Comparison of ENCODE assay signal across 16 mouse cellular contexts in the genomic region with DNA sequence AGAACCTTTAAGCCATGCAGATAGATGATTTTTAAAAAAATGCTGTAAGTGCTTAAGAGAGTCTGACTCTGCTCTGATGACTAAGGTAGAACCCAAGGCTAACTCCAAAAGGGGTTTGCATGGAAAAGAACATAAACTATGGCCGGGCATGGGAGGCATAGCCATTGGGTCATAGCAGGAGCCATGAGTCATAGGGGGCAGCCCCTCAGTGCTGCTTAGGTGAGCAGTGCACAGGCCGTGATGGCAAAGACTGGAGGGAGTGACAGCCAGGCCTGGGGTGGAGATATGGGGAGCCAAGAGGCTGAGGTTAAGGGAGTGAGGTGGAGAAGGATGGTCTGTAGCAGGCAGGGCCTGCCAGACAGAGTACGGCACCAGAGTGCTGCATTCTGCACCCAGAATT. TPM values are rescaled to one million over a fixed set of nuclear protein-coding genes. Genes with fewer than 3 reads are reported as not detected.
"Had no signal": no experiment of that assay in that cellular context is flagged by ENCODE, and none has a peak within 500 bp of the region (broad histone marks: within the 10 kb centered on the region; RNA-seq: fewer than 3 reads in every experiment).

No protein-coding gene starts in this region.

- H3K9me3 ChIP-seq: midbrain, embryonic 10.5 days; midbrain, embryonic 12.5 days; midbrain, embryonic 15.5 days; neural tube, embryonic 13.5 days; neural tube, embryonic 15.5 days; stomach, embryonic 15.5 days had no signal

- H3K36me3 ChIP-seq: midbrain, embryonic 10.5 days; midbrain, embryonic 12.5 days; midbrain, embryonic 15.5 days; neural tube, embryonic 13.5 days; neural tube, embryonic 15.5 days; stomach, embryonic 15.5 days had no signal

- ATAC-seq: midbrain, embryonic 15.5 days had no signal

- H3K4me3 ChIP-seq: midbrain, embryonic 10.5 days; midbrain, embryonic 12.5 days; midbrain, embryonic 15.5 days; myocyte; neural tube, embryonic 13.5 days; neural tube, embryonic 15.5 days; stomach, embryonic 15.5 days had no signal

- H3K27ac ChIP-seq: midbrain, embryonic 10.5 days; midbrain, embryonic 12.5 days; midbrain, embryonic 15.5 days; neural tube, embryonic 13.5 days; neural tube, embryonic 15.5 days; stomach, embryonic 15.5 days; stomach, postnatal 0 days had no signal

- DNase-seq: right cerebral cortex, adult 18-20 months; right cerebral cortex, postnatal 14 days had no signal

- H3K9ac ChIP-seq: lung, embryonic 14.5 days; midbrain, embryonic 12.5 days; midbrain, embryonic 15.5 days; neural tube, embryonic 13.5 days; neural tube, embryonic 15.5 days; stomach, embryonic 15.5 days had no signal

- H3K4me2 ChIP-seq: lung, embryonic 14.5 days; midbrain, embryonic 12.5 days; midbrain, embryonic 15.5 days; neural tube, embryonic 13.5 days; neural tube, embryonic 15.5 days; stomach, embryonic 15.5 days had no signal

- H3K27me3 ChIP-seq: midbrain, embryonic 12.5 days; midbrain, embryonic 15.5 days; neural tube, embryonic 13.5 days; stomach, embryonic 15.5 days had no signal

RNA-seq across cellular contexts. Expression of gene Sgk2, which starts 18.0 kb away (rescaled TPM):
- total RNA-seq: megakaryocyte, adult 5-6 weeks; megakaryocyte-erythroid progenitor cell, adult 5-6 weeks had no signal
- polyA plus RNA-seq: lung, embryonic 14.5 days; lung, embryonic 16.5 days; midbrain, embryonic 10.5 days; midbrain, embryonic 12.5 days; myocyte; neural tube, embryonic 11.5 days; neural tube, embryonic 13.5 days had no signal

RNA-seq across cellular contexts. Expression of gene L3mbtl1, which starts 25.8 kb away (rescaled TPM):
- polyA plus RNA-seq: liver, embryonic 16.5 days; myocyte had no signal
